Mouse (Mus musculus) liver, embryonic 13.5 days (tissue): ENCODE measurements around the gene Tmem132c. TPM values are rescaled to one million over a fixed set of nuclear protein-coding genes. Genes with fewer than 3 reads are reported as not detected.

Source experiments
- ATAC-seq: fragments of 200-750 bp; cut with Nextera tagmentation; 2 replicates; pipeline ENCODE4 v1.8.0; 2017; ENCODE audit warnings: low read depth, mild to moderate bottlenecking, moderate number of reproducible peaks, moderate library complexity
- DNase-seq: peaks from one replicate; pipeline ENCODE4 v3.0.0; 2022
- H3K27ac ChIP-seq: fragments of 300-500 bp; sonication (generic); 2 replicates; pipeline ENCODE4 v1.5.1; 2015; ENCODE audit warnings: moderate library complexity, mild to moderate bottlenecking, inconsistent platforms
- H3K27me3 ChIP-seq: fragments of 300-500 bp; sonication (generic); 2 replicates; pipeline ENCODE4 v1.6.1; 2015; ENCODE audit warnings: mild to moderate bottlenecking, inconsistent platforms
- H3K36me3 ChIP-seq: fragments of 300-500 bp; sonication (generic); 2 replicates; pipeline ENCODE4 v1.6.1; 2015; ENCODE audit warnings: mild to moderate bottlenecking, inconsistent platforms
- H3K4me1 ChIP-seq: fragments of 300-500 bp; sonication (generic); replicated peaks from 2 replicates; pipeline ENCODE4 v1.6.1; 2015; ENCODE audit warnings: inconsistent platforms
- H3K4me2 ChIP-seq: fragments of 300-500 bp; sonication (generic); 2 replicates; pipeline ENCODE4 v1.6.1; 2015; ENCODE audit warnings: inconsistent platforms, mild to moderate bottlenecking, moderate library complexity
- H3K4me3 ChIP-seq: fragments of 300-500 bp; sonication (generic); replicated peaks from 2 replicates; pipeline ENCODE4 v1.5.1; 2015; ENCODE audit warnings: mild to moderate bottlenecking, inconsistent platforms
- H3K9ac ChIP-seq: fragments of 300-500 bp; sonication (generic); 2 replicates; pipeline ENCODE4 v1.6.1; 2015; ENCODE audit warnings: mild to moderate bottlenecking, inconsistent platforms
- H3K9me3 ChIP-seq: fragments of 300-500 bp; sonication (generic); replicated peaks from 2 replicates; pipeline ENCODE4 v1.6.1; 2016; ENCODE audit warnings: inconsistent platforms
- WGBS: fragments of 180-500 bp; shearing (Covaris S2); methylation state at CpG from one replicate; pipeline ENCODE4 v1.1.7; 2015; ENCODE audit not compliant: insufficient replicate concordance; 5-methylcytosine and 5-hydroxymethylcytosine counted together
- polyA plus RNA-seq: library from polyadenylated mRNA; unstranded; fragments of >200 nt; fragmentation: Nextera tagmentation; extraction: Ambion mirVana; gene quantifications from 2 replicates; pipeline ENCODE4 v1.2.1, GENCODE M21; 2015

Tmem132c gene
- polyA plus RNA-seq, 1 experiment from 2014 or later, result 0.16 TPM

GRCm38 (mm10) chr5:127423936-127424335, 182.3 kb downstream of the Tmem132c start:
- Histone ChIP-seq H3K27ac (no peak overlapping the region), H3K36me3 (no peaks in the 10 kb centered on the region), H3K9me3 (peaks cover 5% of the 10 kb centered on the region; the same call in 1 of the 2 replicates), H3K27me3 (no peaks in the 10 kb centered on the region), H3K4me2 (no peak overlapping the region), H3K4me3 (no peak overlapping the region), H3K4me1 (no peaks in the 10 kb centered on the region), H3K9ac (no peak overlapping the region)
- DNase-seq (no peak), ATAC-seq (no peak)

DNA sequence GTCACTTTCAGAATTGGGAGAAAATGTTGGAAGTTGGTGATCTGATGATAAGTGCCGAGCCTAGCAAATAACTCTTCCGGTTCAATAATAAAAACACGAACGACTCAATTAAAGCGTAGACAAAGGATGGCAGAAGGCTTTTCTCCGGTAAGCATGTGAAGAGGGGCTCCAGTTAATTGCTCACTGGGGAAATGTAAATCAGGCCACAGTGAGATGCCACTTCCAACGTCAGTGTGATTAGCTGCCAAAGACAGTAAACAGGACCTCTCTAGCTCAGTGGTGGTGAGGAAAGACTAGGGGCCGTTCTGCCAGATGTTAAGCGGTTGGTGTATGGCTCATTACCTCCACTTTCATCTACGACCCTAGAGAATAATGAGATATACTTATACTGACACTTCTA, 187.5 kb downstream of the Tmem132c start:
- ATAC-seq (no peak), DNase-seq (no peak)
- Histone ChIP-seq H3K27ac (no peak overlapping the region), H3K4me3 (no peak overlapping the region), H3K4me2 (no peak overlapping the region), H3K9ac (no peak overlapping the region), H3K4me1 (no peaks in the 10 kb centered on the region), H3K9me3 (peaks cover 5% of the 10 kb centered on the region; the same call in 1 of the 2 replicates), H3K36me3 (no peaks in the 10 kb centered on the region), H3K27me3 (no peaks in the 10 kb centered on the region)
- 65% methylated on average over 10 of the region's 10 CpGs for WGBS

GRCm38 (mm10) chr5:127431561-127431960, 190.0 kb downstream of the Tmem132c start:
- Histone ChIP-seq H3K36me3 (no peaks in the 10 kb centered on the region), H3K27ac (no peak overlapping the region), H3K9me3 (peaks cover 5% of the 10 kb centered on the region; the same call in 1 of the 2 replicates), H3K4me2 (no peak overlapping the region), H3K9ac (no peak overlapping the region), H3K27me3 (no peaks in the 10 kb centered on the region), H3K4me3 (no peak overlapping the region), H3K4me1 (no peaks in the 10 kb centered on the region)
- 64% methylated on average over 9 of the region's 9 CpGs for WGBS
- ATAC-seq, result no peak
- no peak for DNase-seq

GRCm38 (mm10) chr5:127436836-127437235, 195.2 kb downstream of the Tmem132c start:
- peaks cover 16% of the 10 kb centered on the region for H3K9me3 ChIP-seq
- ATAC-seq (no peak), DNase-seq (no peak)
- 78% methylated on average over 5 of the region's 5 CpGs for WGBS
- no peaks in the 10 kb centered on the region for H3K27me3 ChIP-seq
- no peak overlapping the region for H3K4me2 ChIP-seq
- no peak overlapping the region for H3K27ac ChIP-seq
- no peaks in the 10 kb centered on the region for H3K36me3 ChIP-seq
- H3K4me1 ChIP-seq, result no peaks in the 10 kb centered on the region
- no peak overlapping the region for H3K4me3 ChIP-seq
- H3K9ac ChIP-seq, result no peak overlapping the region

GRCm38 (mm10) chr5:127438639-127439038, 197.0 kb downstream of the Tmem132c start:
- Histone ChIP-seq H3K27me3 (no peaks in the 10 kb centered on the region), H3K9ac (no peak overlapping the region), H3K4me3 (no peak overlapping the region), H3K4me1 (no peaks in the 10 kb centered on the region), H3K4me2 (no peak overlapping the region), H3K36me3 (no peaks in the 10 kb centered on the region), H3K9me3 (peaks cover 16% of the 10 kb centered on the region), H3K27ac (no peak overlapping the region)
- no peak for DNase-seq
- WGBS, result 62% methylated on average over 4 of the region's 4 CpGs
- no peak for ATAC-seq

GRCm38 (mm10) chr5:127441963-127442362, 200.4 kb downstream of the Tmem132c start:
- no peaks in the 10 kb centered on the region for H3K36me3 ChIP-seq
- H3K9me3 ChIP-seq, result peaks cover 22% of the 10 kb centered on the region
- 66% methylated on average over 10 of the region's 10 CpGs for WGBS
- ATAC-seq, result no peak
- H3K4me3 ChIP-seq, result no peak overlapping the region
- no peak overlapping the region for H3K27ac ChIP-seq
- H3K4me2 ChIP-seq, result no peak overlapping the region
- no peak for DNase-seq
- no peaks in the 10 kb centered on the region for H3K27me3 ChIP-seq
- no peaks in the 10 kb centered on the region for H3K4me1 ChIP-seq
- H3K9ac ChIP-seq, result no peak overlapping the region

DNA sequence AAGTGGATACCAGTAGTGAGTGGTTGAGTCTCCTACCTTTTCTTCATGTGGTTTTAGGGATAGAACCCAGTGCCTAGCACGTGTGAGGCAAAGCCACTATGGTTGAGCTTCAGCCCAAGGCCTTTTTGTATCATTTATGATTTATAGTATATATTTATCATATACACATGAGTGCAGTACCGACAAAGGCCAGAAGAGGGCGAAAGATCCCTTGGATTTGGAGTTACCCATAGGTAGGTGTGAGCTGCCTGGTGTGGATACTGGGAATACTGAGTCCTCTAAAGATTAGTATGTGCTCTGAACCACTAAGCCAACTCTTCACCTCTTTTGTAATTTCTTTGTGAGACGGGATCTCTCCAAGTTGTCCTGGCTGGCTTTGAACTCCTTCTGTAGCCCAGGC, 212.0 kb downstream of the Tmem132c start:
- Histone ChIP-seq H3K36me3 (no peaks in the 10 kb centered on the region), H3K9ac (no peak overlapping the region), H3K9me3 (peaks cover 16% of the 10 kb centered on the region), H3K4me1 (no peaks in the 10 kb centered on the region), H3K4me3 (no peak overlapping the region), H3K27ac (no peak overlapping the region), H3K4me2 (no peak overlapping the region), H3K27me3 (no peaks in the 10 kb centered on the region)
- no peak for ATAC-seq
- WGBS, result 17% methylated on average over 4 of the region's 4 CpGs
- no peak for DNase-seq

DNA sequence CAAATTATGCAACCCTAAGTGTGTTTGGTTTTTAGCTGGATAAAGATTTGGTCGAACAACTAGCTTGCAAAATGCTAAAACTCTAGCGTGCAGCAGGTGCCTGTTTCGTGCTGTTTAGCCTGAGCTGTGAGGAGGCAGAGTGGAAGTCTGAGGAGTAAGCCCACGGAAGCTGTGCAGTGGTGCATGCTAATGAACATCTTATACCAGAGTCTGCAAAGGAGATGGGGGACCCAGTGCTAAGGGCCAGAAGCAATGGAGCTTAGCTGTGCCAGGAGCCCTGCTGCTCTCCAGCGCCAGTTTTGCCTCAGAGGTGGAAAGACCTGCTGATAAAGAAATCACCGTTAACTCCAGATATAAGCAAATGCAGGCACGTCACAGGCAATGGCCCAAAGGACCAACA, 212.5 kb downstream of the Tmem132c start:
- Histone ChIP-seq H3K4me3 (no peak overlapping the region), H3K9me3 (peaks cover 15% of the 10 kb centered on the region), H3K27ac (no peak overlapping the region), H3K27me3 (no peaks in the 10 kb centered on the region), H3K4me1 (no peaks in the 10 kb centered on the region), H3K36me3 (no peaks in the 10 kb centered on the region), H3K9ac (no peak overlapping the region), H3K4me2 (no peak overlapping the region)
- ATAC-seq (no peak), DNase-seq (no peak)
- 54% methylated on average over 7 of the region's 7 CpGs for WGBS

DNA sequence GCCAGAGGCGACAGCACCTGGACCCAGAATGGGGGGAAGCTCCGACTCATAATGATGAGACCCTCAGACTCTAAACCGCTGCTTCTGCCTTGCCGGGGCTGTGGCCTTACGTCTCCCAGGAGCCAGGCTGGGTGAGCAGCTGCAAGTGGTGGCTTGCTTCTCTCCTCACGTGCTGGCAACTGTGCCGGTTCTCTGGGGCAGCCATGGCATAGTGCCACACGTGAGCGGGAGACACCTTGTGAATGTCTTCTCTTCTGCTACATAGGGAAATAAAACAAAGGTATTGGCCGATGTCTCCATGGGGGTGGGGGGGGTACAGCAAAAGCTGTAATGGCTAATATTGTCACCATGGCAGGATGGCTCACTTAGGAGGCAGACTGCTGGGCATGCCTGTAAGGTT, 214.5 kb downstream of the Tmem132c start:
- H3K27me3 ChIP-seq, result no peaks in the 10 kb centered on the region
- DNase-seq (no peak), ATAC-seq (no peak)
- H3K9me3 ChIP-seq, result 0 out of 2 replicates have a peak, but pooled peaks cover 13% of the 10 kb centered on the region
- H3K4me2 ChIP-seq, result no peak overlapping the region
- WGBS, result 71% methylated on average over 10 of the region's 10 CpGs
- no peak overlapping the region for H3K27ac ChIP-seq
- no peak overlapping the region for H3K9ac ChIP-seq
- H3K4me3 ChIP-seq, result no peak overlapping the region
- H3K4me1 ChIP-seq, result no peaks in the 10 kb centered on the region
- no peaks in the 10 kb centered on the region for H3K36me3 ChIP-seq

DNA sequence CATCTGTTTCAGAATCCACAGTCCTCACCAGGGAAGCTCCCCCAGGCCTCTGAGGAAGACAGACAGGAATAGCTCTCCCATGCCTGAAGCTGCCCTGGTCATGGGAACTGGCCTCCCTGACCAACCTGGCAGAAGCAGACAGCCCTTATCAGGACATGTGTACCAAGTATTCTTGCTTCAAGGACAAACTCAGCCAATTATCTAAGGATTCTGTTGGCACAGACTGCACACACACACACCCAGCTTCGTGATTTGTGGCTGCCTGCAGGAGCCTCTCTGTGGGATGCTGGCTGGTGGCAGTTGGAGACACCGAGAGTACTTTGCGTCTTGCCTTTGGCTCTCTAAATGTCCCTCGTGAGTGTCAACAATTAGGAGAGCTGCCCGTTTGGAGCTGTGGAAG, 226.5 kb downstream of the Tmem132c start:
- H3K4me1 ChIP-seq, result no peaks in the 10 kb centered on the region
- H3K27ac ChIP-seq, result no peak overlapping the region
- H3K4me3 ChIP-seq, result no peak overlapping the region
- DNase-seq (no peak), ATAC-seq (no peak)
- no peaks in the 10 kb centered on the region for H3K9me3 ChIP-seq
- H3K9ac ChIP-seq, result no peak overlapping the region
- 50% methylated on average over 5 of the region's 5 CpGs for WGBS
- H3K4me2 ChIP-seq, result no peak overlapping the region
- H3K36me3 ChIP-seq, result no peaks in the 10 kb centered on the region
- H3K27me3 ChIP-seq, result no peaks in the 10 kb centered on the region

GRCm38 (mm10) chr5:127470351-127470750, 228.7 kb downstream of the Tmem132c start:
- no peak for DNase-seq
- 56% methylated on average over 3 of the region's 3 CpGs for WGBS
- H3K4me2 ChIP-seq, result no peak overlapping the region

GRCm38 (mm10) chr5:127471902-127472301, 230.3 kb downstream of the Tmem132c start:
- H3K27ac ChIP-seq, result no peak overlapping the region
- no peaks in the 10 kb centered on the region for H3K36me3 ChIP-seq
- no peaks in the 10 kb centered on the region for H3K27me3 ChIP-seq
- no peak overlapping the region for H3K4me3 ChIP-seq
- no peaks in the 10 kb centered on the region for H3K4me1 ChIP-seq
- ATAC-seq, result no peak
- WGBS, result 25% methylated on average over 5 of the region's 5 CpGs
- DNase-seq, result no peak
- H3K9me3 ChIP-seq, result no peaks in the 10 kb centered on the region
- no peak overlapping the region for H3K4me2 ChIP-seq
- H3K9ac ChIP-seq, result no peak overlapping the region

More at GRCm38 (mm10) chr5:127470351-127470750, 228.7 kb downstream of the Tmem132c start:
- H3K4me3 ChIP-seq, result no peak overlapping the region
- no peaks in the 10 kb centered on the region for H3K9me3 ChIP-seq
- H3K36me3 ChIP-seq, result no peaks in the 10 kb centered on the region
- no peaks in the 10 kb centered on the region for H3K4me1 ChIP-seq
- no peak overlapping the region for H3K9ac ChIP-seq
- no peaks in the 10 kb centered on the region for H3K27me3 ChIP-seq
- no peak overlapping the region for H3K27ac ChIP-seq
- ATAC-seq, result no peak
